8 mouse cellular contexts compared by ENCODE assay signal in the genomic region with DNA sequence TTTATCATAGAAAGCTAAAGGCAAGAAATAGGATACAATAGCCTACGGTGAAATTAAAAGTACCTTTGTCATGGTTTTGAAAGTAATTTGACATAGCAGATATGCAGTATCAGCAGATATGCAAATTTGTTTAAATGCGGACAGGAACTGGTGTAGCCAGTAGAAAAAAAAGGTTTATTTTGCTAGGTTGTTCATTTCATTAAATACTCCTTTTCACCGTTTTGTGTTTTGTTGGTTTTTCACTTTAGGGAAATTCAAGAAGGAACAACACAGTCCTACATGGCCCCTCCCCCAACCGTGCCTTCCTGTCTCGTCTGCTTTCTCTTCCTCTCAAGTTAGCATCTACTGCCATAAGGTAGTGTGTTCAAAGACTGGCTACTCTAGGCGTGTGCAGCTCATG. TPM values are rescaled to one million over a fixed set of nuclear protein-coding genes. Genes with fewer than 3 reads are reported as not detected.
DNase-seq lines count a peak whose midpoint lies in the region; ATAC-seq lines count a peak whose summit lies in the region.

No protein-coding gene starts in this region.

- no peak overlapping the region for H3K9ac ChIP-seq in embryonic facial prominence, embryonic 11.5 days (replicated peaks; ENCODE audit: low read length)
- H3K9ac ChIP-seq in hindbrain, embryonic 11.5 days (ENCODE audit: low read depth, low read length): no peak overlapping the region
- no peak overlapping the region; the same call in 1 of the 2 replicates for H3K9ac ChIP-seq in midbrain, embryonic 16.5 days (ENCODE audit: low read depth, low read length)

- no peak overlapping the region; the same call in 1 of the 2 replicates for H3K4me2 ChIP-seq in embryonic facial prominence, embryonic 11.5 days (ENCODE audit: low read depth, low read length)
- H3K4me2 ChIP-seq in hindbrain, embryonic 11.5 days (replicated peaks; ENCODE audit: low read depth, low read length): peak overlapping the region; percentile 67; the same call in 1 of the 2 replicates
- peak overlapping the region; percentile 82 for H3K4me2 ChIP-seq in midbrain, embryonic 16.5 days (ENCODE audit: low read length)

- intact Hi-C loops in left cerebral cortex, postnatal 14 days (cut with DNase I): loop anchor here (5.0 kb wide), 1 partner anchor 110 kb away; a partner anchor contains a TSS

- H3K4me3 ChIP-seq in embryonic facial prominence, embryonic 11.5 days (ENCODE audit: low read depth, low read length): peak overlapping the region; percentile 98
- H3K4me3 ChIP-seq in hindbrain, embryonic 11.5 days (ENCODE audit: low read depth, low read length): peak overlapping the region; percentile 96
- no peak overlapping the region; the same call in 1 of the 2 replicates for H3K4me3 ChIP-seq in midbrain, embryonic 16.5 days (ENCODE audit: low read depth, low read length)

- no peaks in the 10 kb centered on the region for H3K27me3 ChIP-seq in embryonic facial prominence, embryonic 11.5 days (ENCODE audit: control insufficient read depth, insufficient read depth, low read length)
- no peaks in the 10 kb centered on the region for H3K27me3 ChIP-seq in hindbrain, embryonic 11.5 days (ENCODE audit: control insufficient read depth, insufficient read depth, low read length)
- no peaks in the 10 kb centered on the region for H3K27me3 ChIP-seq in midbrain, embryonic 16.5 days (ENCODE audit: control insufficient read depth, insufficient read depth, low read depth, low read length)

- H3K27ac ChIP-seq in embryonic facial prominence, embryonic 11.5 days (replicated peaks; ENCODE audit: low read depth, low read length): no peak overlapping the region
- H3K27ac ChIP-seq in hindbrain, embryonic 11.5 days (ENCODE audit: low read depth, low read length): no peak overlapping the region
- no peak overlapping the region for H3K27ac ChIP-seq in midbrain, embryonic 16.5 days (ENCODE audit: low read length)

- DNase-seq in left cerebral cortex, postnatal 14 days (ENCODE audit: low spot score in 2 of 2): peak; percentile 37 to 59
- DNase-seq in left cerebral cortex, adult 11 months (ENCODE audit: low spot score): no peak
- DNase-seq in embryonic facial prominence, embryonic 11.5 days (ENCODE audit: low spot score): peak; percentile 36
- DNase-seq in hindbrain, embryonic 11.5 days (ENCODE audit: low spot score): peak; percentile 30
- peak; percentile 46 for DNase-seq in liver
- DNase-seq in thymus, postnatal 0 days (ENCODE audit: low spot score): peak; percentile 73
- no peak for DNase-seq in cerebellum, postnatal 36 days

- H3K36me3 ChIP-seq in embryonic facial prominence, embryonic 11.5 days (replicated peaks; ENCODE audit: control insufficient read depth, insufficient read depth, low read depth, low read length): no peaks in the 10 kb centered on the region
- no peaks in the 10 kb centered on the region for H3K36me3 ChIP-seq in hindbrain, embryonic 11.5 days (ENCODE audit: control insufficient read depth, insufficient read depth, low read length)
- H3K36me3 ChIP-seq in midbrain, embryonic 16.5 days (ENCODE audit: control insufficient read depth, insufficient read depth, low read length): peaks cover 3% of the 10 kb centered on the region; the same call in 1 of the 2 replicates

- no peak for ATAC-seq in embryonic facial prominence, embryonic 11.5 days (replicated peaks; ENCODE audit: insufficient number of reproducible peaks, low FRiP score, low TSS enrichment, low read depth)
- ATAC-seq in hindbrain, embryonic 11.5 days (ENCODE audit: low FRiP score): no peak
- ATAC-seq in midbrain, embryonic 16.5 days: no peak

- H3K9me3 ChIP-seq in embryonic facial prominence, embryonic 11.5 days (replicated peaks; ENCODE audit: control insufficient read depth, low read length): no peaks in the 10 kb centered on the region
- no peaks in the 10 kb centered on the region for H3K9me3 ChIP-seq in hindbrain, embryonic 11.5 days (ENCODE audit: control insufficient read depth, low read length)
- H3K9me3 ChIP-seq in midbrain, embryonic 16.5 days (replicated peaks; ENCODE audit: control insufficient read depth, low read length, poor library complexity, severe bottlenecking): no peaks in the 10 kb centered on the region

- WGBS in embryonic facial prominence, embryonic 11.5 days: 23% methylated on average over 6 of the region's 6 CpGs
- WGBS in hindbrain, embryonic 11.5 days: 25% methylated on average over 6 of the region's 6 CpGs
- WGBS in midbrain, embryonic 16.5 days: 29% methylated on average over 6 of the region's 6 CpGs

- no peaks in the 10 kb centered on the region for H3K4me1 ChIP-seq in embryonic facial prominence, embryonic 11.5 days (ENCODE audit: control insufficient read depth, insufficient read depth, low read length)
- H3K4me1 ChIP-seq in hindbrain, embryonic 11.5 days (replicated peaks; ENCODE audit: control insufficient read depth, insufficient read depth, low read length): no peaks in the 10 kb centered on the region
- H3K4me1 ChIP-seq in midbrain, embryonic 16.5 days (ENCODE audit: control insufficient read depth, insufficient read depth, low read length): peaks cover 21% of the 10 kb centered on the region

RNA-seq across cellular contexts. Expression of a gene that starts 1.4 kb away (rescaled TPM):
- total RNA-seq in left cerebral cortex, postnatal 14 days (2021): 10 to 100 TPM; 61.5 to 75.1 TPM
- 166 and 178 TPM in 2 replicates for polyA plus RNA-seq in embryonic facial prominence, embryonic 11.5 days (2014; fragmentation: Nextera tagmentation; extraction: Ambion mirVana)
- polyA plus RNA-seq in hindbrain, embryonic 11.5 days (2014; fragmentation: Nextera tagmentation; extraction: Ambion mirVana): 138 and 142 TPM in 2 replicates
- 94.2 and 101 TPM in 2 replicates for polyA plus RNA-seq in midbrain, embryonic 16.5 days (2015; fragmentation: Nextera tagmentation; extraction: Ambion mirVana)
- polyA plus RNA-seq in thymus, postnatal 0 days (2015; fragmentation: Nextera tagmentation; extraction: Ambion mirVana): 172 and 182 TPM in 2 replicates

Comparison
In these comparisons a context has a peak if more than half of its experiments do, and no peak if none do; other contexts are left out.
1. DNase-seq: peak in left cerebral cortex, postnatal 14 days (2 of 2), embryonic facial prominence, embryonic 11.5 days (single experiment), hindbrain, embryonic 11.5 days (single experiment), liver (single experiment) and thymus, postnatal 0 days (single experiment); none in left cerebral cortex, adult 11 months (single experiment) and cerebellum, postnatal 36 days (0 of 2).